Mouse (Mus musculus) adrenal gland, adult 2 months (tissue): ENCODE data around the gene Gm4312. TPM values are rescaled to one million over a fixed set of nuclear protein-coding genes. Genes with fewer than 3 reads are reported as not detected.
"Not testable (repeated sequence)": the region's sequence is repeated elsewhere in the genome, so short reads cannot be mapped to it uniquely, and the experiment has no call there.

Experiments
- DNase-seq: peaks from one replicate; pipeline ENCODE4 v3.0.0; 2021
- long read RNA-seq: library from polyadenylated mRNA; stranded (forward); transcript quantifications from one replicate; pipeline ENCODE4 v2.0.0, GENCODE M21; 2021
- polyA plus RNA-seq: library from polyadenylated mRNA; depleted of rRNA; stranded (reverse); fragments of >200 nt; gene quantifications from 2 replicates; pipeline ENCODE4 v1.2.3, GENCODE M21; 2012; rRNA removed
- total RNA-seq, 2 experiments: library from RNA; stranded (reverse); gene quantifications; 2 replicates each; pipeline ENCODE4 v1.2.3; 2021

Gm4312 gene
- total RNA-seq, result not detected
- not detected in 2 replicates for polyA plus RNA-seq
- long read RNA-seq, result 0 reads

GRCm38 (mm10) chr10:100382460-100382859, at the start of gene Gm4312:
Gene Gm4312, minus strand, starts transcription at chr10:100382560.
- not testable (repeated sequence) for DNase-seq

GRCm38 (mm10) chr10:100427592-100427991, 45.2 kb upstream of the Gm4312 start:
- no peak for DNase-seq

- peak; percentile 58 for DNase-seq
Measured at GRCm38 (mm10) chr10:100415566-100415965, 33.2 kb upstream of the Gm4312 start.

GRCm38 (mm10) chr10:100402301-100402700, 19.9 kb upstream of the Gm4312 start:
- not testable (repeated sequence) for DNase-seq

- DNase-seq, result not testable (repeated sequence)
Measured at GRCm38 (mm10) chr10:100361038-100361437, 21.3 kb downstream of the Gm4312 start, which contains the start of gene Gm4307. Gene Gm4307, plus strand, starts transcription at chr10:100361338.

GRCm38 (mm10) chr10:100356841-100357240, 25.5 kb downstream of the Gm4312 start:
- peak; percentile 1 for DNase-seq

GRCm38 (mm10) chr10:100350793-100351192, 31.6 kb downstream of the Gm4312 start, which contains the start of gene Gm4305:
Gene Gm4305, plus strand, starts transcription at chr10:100351093.
- DNase-seq, result not testable (repeated sequence)

- not testable (repeated sequence) for DNase-seq
Measured at GRCm38 (mm10) chr10:100345672-100346071, 36.7 kb downstream of the Gm4312 start, which contains the start of gene Gm4303. Gene Gm4303, plus strand, starts transcription at chr10:100345972.

GRCm38 (mm10) chr10:100340536-100340935, 41.8 kb downstream of the Gm4312 start, which contains the start of gene Gm4302:
Gene Gm4302, plus strand, starts transcription at chr10:100340836.
- not testable (repeated sequence) for DNase-seq

GRCm38 (mm10) chr10:100335376-100335775, 47.0 kb downstream of the Gm4312 start, which contains the start of gene Gm4301:
Gene Gm4301, plus strand, starts transcription at chr10:100335676.
- not testable (repeated sequence) for DNase-seq

Other genes with a start within 250 kb of the Gm4312 start
- not detected for gene Gm4301, start 46.9 kb downstream of the Gm4312 start, total RNA-seq
- not detected in 2 replicates for gene Gm4301, start 46.9 kb downstream of the Gm4312 start, polyA plus RNA-seq
- gene Gm4302, start 41.7 kb downstream of the Gm4312 start, total RNA-seq, result not detected
- not detected in 2 replicates for gene Gm4302, start 41.7 kb downstream of the Gm4312 start, polyA plus RNA-seq
- not detected for gene Gm4303, start 36.6 kb downstream of the Gm4312 start, total RNA-seq
- gene Gm4303, start 36.6 kb downstream of the Gm4312 start, polyA plus RNA-seq, result not detected in 2 replicates
- not detected for gene Gm4305, start 31.5 kb downstream of the Gm4312 start, total RNA-seq
- gene Gm4305, start 31.5 kb downstream of the Gm4312 start, polyA plus RNA-seq, result not detected in 2 replicates
- gene Gm4307, start 21.2 kb downstream of the Gm4312 start, total RNA-seq, result not detected
- gene Gm4307, start 21.2 kb downstream of the Gm4312 start, polyA plus RNA-seq, result not detected in 2 replicates
- 10 to 100 TPM; 18.7 to 21.1 TPM for gene Tmtc3, start 104.8 kb upstream of the Gm4312 start, total RNA-seq
- gene Tmtc3, start 104.8 kb upstream of the Gm4312 start, polyA plus RNA-seq, result 2.7 and 3.0 TPM in 2 replicates
- 10 to 100 TPM in 1 of 2 experiments, 1 to 10 TPM in 1; 7.3 to 11.2 TPM for gene Cep290, start 105.0 kb upstream of the Gm4312 start, total RNA-seq
- 0.09 and 0.10 TPM in 2 replicates for gene Cep290, start 105.0 kb upstream of the Gm4312 start, polyA plus RNA-seq
- 10 to 100 TPM; 10.3 to 16.4 TPM for gene 4930430F08Rik, start 207.9 kb upstream of the Gm4312 start, total RNA-seq
- gene 4930430F08Rik, start 207.9 kb upstream of the Gm4312 start, polyA plus RNA-seq, result 14.5 and 15.4 TPM in 2 replicates
- not detected for gene 1700017N19Rik, start 207.9 kb upstream of the Gm4312 start, total RNA-seq
- not detected in 2 replicates for gene 1700017N19Rik, start 207.9 kb upstream of the Gm4312 start, polyA plus RNA-seq